Mouse (Mus musculus) heart, adult 11 months (tissue): ENCODE results near the gene Rarb.

Experiments
- DNase-seq: peaks from one replicate; pipeline ENCODE4 v3.0.0; 2022

Rarb gene

DNA sequence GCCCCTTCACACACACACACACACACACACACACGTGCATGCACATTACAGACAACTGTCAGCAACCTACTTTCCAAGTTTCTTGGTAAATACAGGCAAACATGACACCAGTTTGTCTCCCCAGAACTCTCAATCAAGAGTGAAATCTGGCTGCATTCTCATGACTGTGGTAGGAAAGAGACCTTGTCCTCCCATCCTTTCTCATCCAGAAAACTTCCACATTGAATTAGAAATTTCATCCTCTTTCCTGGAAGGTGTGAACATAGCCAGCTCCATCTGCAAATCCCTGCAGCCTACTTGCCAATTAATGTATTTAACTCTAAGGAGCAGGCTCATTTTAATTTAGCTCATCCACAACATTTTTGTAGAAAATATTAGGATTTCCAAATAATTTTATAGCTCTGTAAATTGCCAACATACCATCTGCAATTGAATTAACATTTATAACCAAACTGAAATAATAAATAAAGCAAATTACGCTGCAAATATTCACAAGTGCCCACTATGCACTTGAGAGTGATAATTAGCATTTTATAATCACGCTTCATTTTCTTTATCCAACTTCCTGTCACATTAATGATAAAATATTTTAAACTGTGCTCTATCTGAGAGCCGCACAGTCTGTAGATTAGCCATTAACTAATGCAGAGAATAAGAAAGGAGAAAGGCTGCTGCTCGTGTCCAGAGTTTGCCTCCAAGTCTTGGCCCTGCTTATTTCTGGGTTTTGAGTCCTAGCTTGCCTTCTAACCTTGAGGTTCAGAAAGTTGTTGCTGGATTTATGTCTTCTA lies 293.6 kb downstream of the Rarb start:
- no peak for DNase-seq

DNA sequence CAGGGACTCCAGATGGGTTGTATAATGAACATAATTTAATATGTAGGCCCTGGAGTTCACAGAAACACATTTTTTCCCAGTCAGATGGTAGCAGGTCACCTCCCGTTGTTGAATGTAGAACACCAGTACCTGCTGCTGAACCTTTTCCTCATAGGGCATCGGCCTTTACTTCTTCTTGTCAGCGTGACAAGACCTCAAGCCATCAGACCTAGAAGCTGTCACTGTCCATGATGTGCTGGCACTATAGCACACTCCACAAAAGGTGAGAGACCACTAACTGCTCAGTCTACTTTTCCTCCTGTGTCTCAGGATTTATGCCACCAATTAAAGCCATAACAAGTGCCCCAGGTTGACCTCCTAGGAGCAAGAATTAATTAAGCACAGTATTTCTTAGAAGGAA lies 296.1 kb downstream of the Rarb start:
- peak; percentile 72 for DNase-seq

DNA sequence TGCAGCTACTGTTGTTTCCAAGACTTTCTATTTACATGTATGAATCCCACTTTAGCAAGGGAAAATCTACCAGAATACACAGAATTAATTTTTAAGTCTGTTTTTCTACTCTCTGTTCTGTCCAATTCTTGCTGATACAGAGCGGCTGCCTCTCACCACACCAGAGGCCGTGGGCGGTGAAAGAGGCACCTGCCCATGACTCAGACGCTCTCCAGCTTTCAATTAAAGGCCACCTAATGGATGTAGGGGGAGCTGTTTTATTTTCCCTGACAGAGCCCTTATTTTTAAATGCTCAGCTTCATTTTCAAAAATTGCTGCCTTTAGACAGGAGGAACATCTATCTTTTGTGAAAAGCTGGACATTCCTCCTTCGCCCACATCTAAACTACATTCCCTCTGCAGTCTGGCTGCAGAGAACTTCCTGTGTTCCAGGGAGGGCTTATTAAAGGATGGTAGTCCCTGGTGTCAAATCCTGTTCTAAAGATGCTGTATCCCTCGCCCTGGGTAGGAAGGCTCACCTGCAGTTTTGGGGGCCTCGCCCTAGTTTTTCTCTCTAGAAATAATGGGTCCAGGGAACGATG lies 299.3 kb downstream of the Rarb start:
- DNase-seq, result peak; percentile 66

DNA sequence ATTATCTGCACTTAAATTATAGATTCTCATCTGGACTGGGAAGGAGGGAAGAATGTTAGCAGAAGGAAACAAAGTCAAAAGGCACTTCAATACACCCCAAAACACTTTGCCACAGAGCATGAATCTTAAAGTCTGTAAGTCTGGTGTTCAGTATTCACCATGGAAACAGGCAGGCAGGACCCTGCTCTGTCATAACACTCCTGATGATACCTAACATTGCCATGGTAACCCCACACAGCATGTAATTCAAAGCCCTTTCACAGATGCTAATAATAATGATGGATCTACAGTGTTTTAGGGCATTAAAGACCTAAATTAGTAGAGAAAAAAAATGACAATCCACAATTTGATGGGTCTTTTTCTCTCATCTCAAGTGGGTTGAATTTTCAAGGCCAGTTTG lies 301.0 kb downstream of the Rarb start:
- DNase-seq, result peak; percentile 16

DNA sequence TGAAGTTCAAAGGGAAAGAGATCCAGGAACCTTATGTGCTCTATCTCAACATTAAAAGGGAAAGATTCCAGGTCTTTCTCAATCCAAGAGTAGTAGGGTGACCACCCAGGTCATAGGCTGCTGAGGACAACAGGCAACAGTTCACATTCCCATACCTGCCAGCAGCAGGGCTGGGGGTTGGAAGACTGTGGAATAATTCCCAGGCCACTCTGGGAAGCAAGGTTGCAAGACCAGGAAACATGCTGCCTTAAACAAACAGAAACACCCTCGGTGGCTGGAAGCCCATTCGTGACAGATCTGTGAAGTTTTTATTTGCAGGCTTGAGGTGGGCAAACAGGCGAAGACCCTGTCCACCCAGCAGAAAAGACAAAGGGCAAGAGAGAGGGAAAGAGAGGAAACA lies 303.2 kb downstream of the Rarb start:
- peak; percentile 90 for DNase-seq

DNA sequence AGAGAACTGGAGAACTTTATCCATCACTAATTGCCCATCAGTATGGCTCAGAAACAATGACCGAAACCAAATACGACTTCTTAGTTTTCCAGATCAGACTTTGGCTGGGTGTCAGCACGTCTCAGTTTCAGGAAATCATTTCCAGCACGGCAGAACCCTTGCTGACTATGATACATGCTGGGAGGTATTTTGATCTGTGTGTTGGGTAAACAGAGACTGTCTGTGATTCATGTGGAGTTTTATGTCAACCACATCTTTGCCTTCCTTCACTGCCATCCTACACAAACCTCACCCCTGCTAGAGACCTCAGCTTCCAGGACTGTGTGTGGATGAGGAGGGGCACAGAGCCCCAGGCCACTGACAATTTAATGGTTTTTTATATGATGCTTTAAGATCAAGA lies 308.4 kb downstream of the Rarb start:
- DNase-seq, result peak; percentile 50

DNA sequence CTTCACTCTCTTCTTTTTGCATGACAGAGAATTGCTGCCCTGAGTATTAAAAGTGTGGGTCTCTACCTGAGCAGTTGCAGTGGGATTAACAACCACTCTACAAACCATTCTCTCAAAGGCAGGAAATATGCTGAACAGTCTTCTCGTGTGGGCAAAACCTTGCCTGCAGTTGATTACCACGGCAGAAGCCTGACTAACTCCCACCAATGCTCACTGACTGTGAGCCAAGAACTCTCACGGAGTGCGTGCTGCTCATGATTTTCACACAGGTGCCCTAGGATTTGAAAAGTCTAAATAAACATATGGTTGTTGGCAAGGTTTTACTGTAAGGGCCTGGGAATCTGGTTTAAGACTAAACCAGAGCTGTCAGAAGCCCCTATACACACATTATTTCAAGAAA lies 309.1 kb downstream of the Rarb start:
- DNase-seq, result peak; percentile 58

DNA sequence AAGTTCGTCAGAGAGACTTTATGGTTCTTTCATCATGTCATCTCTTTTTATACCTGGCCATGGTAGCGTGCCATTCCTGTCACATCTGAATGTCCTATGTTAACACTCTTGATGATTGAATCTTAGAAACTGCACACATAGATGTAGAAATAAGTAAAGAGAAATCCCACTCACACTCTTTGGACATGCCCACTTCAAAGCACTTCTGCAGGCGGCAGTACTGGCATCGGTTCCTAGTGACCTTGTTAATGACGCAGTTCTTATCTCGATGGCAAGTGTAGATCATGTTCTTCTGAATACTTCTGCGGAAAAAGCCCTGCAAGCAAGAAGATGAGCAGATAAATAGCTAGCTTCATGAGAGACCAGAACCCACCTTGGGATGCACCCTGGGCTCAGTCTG lies 310.2 kb downstream of the Rarb start:
- DNase-seq, result peak; percentile 43

DNA sequence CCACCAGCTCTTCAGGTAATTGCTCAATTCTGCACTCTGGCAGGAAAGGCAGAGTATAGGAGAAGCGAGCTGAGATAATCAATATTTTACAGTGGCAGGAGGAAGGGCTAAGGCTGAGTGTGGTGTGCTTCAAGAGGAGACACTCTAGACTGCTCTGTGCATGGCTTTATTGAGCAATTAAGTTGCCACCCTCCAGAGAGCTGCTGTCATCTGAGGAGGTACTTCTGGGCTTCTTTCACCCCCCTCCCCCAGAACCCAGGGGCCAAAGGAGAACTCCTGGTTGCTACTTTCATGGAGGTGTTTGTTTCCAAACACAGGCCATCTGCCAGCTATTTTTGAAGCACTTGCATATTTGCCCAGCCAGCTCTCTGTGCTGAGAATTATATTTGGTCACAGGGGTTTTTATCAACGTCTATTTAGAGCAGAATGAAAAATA lies 321.7 kb downstream of the Rarb start:
- DNase-seq, result peak; percentile 96

DNA sequence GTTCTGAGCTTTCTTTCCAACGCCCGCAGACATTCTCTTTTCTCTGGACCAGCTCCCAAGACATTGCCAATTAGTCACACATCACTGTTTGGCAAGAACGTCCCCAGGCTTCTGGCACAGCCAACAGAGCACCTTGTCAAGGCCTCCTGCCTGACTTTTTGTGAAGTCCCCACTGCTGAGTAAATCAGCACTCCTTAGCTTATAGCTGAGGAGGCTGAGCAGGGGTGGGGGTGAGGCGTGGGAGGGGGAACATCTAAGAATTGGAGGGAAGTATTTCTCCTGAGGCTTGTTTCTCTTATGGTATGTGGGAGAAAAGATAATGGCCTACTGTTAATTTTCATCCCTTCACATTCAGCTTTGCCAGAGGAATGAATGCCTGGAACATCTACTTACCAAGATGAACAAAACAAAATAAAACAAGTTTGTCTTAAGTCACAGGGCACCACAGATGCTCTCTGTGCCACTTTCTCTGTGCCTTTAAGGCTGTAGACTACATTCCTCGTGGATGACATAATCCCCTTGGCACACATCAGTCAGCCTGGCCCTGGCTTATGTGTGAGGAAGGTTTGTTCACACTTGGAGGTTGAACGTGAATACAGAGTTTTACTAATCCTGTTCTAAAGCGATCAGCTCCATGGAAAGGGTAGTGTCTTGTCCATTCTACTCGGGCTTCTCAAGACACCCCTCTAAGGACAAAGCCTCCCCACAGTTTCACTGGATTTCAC lies 335.1 kb downstream of the Rarb start:
- peak; percentile 84 for DNase-seq

DNA sequence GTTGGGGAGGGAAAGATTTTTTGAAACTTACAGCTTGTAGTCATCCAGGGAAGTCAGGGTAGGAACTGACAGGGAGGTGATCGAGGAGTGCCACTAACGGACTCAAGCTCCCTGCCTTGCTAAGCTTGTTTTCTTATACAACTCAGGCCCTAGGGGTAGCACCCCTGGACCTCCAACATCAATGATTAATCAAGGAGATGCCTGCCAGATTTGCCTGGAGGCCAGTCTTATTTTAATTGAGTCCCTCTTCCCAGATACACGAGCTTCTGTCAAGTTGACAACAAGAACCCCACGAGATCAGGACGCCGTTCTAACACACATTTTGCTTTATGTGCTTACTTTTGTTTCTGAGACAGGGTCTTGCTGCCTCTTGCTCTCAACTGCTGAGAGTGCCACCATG lies 338.3 kb downstream of the Rarb start:
- peak; percentile 79 for DNase-seq

DNA sequence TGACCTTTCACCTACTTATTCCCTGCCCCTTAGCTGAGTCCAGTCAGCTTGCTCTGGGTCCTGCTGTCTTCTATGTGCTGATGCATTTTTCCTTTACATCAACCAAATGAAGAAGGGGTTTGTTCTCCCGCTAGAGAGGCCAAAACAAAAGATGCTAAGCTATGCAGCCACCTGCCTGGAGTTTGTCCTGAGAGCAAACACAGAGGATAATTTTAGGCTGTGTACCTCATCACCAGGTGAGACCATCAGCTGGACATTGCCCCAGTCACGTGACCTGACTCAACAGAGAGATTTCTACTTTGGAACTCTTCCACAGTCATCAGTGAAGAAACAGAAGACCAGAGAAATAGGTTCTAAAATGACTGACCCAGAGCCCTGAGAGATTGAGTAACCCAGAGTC lies 339.4 kb downstream of the Rarb start:
- peak; percentile 35 for DNase-seq

DNA sequence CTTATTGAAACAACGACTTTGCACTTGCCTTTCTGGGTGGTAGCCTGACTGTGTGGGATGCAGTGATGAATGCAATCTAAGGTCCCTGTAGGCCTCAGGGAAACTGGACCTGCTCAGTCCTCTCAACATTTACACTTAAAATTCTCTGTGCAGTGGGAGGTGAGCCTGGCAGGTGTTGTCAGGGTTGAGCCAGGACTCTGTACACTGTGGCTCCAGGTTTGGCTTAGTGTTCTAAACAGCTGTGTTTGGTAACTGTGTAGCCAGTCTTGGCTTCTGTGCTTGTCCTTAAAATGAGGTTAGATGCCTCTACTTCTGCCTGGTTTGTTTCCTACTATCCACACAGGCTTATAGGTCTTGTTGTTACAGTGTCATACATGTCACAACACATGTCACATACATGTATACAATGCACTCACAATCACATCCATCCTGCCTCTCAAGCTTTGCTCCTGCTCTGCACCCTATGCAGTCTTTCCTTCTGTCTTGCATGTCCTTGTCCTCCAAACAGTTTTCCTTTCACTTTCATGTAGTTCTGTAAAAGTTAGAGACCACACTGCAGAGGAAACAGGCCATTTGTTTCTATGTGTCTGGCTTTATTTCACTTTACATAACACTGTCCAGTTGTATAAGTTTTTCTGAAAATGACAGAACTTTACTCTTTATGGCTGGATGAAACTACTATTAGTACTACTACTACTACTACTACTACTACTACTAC lies 340.2 kb downstream of the Rarb start:
- DNase-seq, result peak; percentile 81

DNA sequence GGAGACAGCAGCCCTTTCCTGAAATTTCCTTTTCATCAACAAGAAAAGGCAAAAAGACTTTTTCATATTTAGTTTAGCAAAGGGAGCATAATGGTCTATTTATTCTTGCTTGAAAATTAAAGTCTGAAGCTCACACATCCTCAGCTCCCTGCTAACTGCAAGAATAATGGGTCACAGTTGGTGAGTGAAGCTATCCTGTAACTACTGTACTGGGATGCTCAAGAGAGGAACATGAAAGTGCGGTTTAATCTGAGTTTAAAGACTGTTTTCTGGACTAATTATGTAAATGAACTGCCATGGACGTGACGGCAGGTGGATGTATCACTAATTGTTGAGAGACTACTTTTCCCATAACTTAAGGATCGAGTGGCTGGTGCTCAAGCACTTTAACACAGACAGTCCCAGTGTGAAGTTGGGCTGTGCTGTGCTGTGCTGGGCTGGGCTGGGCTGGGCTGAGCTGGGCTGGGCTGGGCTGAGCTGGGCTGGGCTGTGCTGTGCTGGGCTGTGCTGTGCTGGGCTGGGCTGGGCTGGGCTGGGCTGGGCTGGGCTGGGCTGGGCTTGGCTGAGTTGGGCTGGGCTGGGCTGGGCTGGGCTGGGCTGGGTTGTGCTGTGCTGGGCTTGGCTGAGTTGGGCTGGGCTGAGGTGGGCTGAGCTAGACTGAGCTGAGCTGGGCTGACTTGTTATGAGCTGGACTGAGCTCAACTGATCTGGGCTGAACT lies 370.5 kb downstream of the Rarb start:
- DNase-seq, result peak; percentile 68

DNA sequence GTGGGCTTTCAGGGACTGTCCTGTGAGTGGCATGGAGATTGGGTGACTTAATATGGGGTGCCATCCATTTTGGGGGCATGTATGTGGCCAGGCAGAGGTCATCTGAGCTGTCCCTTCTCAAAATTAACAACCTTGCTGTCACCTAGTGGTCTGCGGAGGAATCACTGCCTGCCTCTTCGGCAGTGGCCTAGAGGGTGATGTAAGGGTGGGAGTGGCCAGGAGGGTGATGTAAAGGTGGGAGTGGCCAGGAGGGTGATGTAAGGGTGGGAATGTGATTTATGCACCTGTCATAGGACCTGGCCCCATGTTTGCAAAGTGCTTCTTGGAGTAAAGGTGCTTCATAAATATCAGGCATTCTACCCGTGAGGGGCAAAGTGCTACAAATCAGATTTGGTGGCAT lies 371.4 kb downstream of the Rarb start:
- DNase-seq, result no peak

DNA sequence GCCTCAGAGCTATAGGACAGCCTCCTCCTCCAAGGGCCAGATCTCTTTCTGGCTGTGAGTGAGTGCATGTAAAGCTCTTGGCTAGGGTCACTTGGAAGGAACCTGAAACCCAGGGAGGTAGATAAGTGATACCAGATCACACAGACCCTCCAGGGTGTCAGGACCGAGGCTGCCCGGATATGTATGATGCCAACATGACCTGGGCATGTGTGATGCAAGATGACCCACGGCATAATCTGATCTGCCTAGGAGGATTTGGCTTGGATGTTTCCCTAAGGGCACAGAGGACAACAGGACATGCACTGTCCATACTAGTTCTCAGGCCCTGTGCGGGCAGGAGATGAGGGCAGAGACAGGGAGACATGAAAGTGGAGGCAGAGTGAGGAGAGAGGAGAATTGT lies 374.1 kb downstream of the Rarb start:
- DNase-seq, result peak; percentile 72

DNA sequence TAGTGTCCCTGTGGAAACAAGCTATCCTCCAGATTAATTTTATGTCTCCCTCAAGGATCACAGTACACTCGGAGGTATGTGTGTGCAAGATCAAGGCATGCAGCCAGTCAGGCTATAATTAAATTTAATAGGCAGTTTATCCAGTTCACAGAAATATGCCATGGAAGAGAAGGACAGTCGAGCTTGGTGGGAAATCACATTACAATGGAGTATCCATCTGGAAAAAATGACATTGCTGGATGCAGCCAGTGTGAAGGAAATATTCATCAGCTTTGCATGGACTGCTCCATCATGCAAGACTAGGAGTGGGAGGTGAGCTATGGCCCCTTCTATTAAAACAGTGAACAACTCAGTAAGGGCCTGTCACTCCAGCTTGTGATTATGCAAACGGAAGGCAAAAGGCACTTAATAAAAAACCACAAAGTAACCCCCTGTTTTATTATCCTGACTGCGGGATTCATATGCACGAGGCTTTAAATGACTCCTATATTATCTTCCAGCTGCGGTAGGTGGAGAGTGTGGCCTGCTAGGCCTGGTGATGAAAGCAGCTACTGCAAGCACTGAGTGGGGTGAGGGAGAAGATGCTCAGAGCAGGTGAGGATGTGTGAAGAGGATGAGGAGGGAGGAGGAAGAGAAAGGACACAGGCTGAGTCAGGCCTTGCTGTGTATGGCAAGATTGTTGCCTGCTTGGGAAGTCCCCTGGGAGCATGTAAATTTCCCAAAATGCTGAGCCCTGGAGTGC lies 379.4 kb downstream of the Rarb start:
- DNase-seq, result peak; percentile 70

DNA sequence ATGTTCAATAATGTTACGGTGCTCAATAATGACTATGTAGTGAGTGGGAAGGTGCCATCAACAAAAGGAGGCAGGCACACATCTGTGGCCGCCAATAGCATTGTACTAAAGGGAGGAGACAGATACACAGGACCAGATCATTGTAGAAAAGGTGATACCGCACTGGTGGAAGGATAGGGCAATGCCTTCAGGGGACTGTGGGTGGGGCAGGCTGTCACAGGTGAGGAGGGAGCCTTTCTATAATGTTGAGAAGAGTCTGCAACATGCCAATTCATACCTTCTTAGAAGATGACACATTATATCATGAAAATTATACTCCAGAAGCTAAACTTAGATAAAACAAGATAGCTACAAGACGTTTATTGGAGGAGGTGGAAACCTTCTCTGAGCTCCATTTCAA lies 381.6 kb downstream of the Rarb start:
- DNase-seq, result peak; percentile 83

DNA sequence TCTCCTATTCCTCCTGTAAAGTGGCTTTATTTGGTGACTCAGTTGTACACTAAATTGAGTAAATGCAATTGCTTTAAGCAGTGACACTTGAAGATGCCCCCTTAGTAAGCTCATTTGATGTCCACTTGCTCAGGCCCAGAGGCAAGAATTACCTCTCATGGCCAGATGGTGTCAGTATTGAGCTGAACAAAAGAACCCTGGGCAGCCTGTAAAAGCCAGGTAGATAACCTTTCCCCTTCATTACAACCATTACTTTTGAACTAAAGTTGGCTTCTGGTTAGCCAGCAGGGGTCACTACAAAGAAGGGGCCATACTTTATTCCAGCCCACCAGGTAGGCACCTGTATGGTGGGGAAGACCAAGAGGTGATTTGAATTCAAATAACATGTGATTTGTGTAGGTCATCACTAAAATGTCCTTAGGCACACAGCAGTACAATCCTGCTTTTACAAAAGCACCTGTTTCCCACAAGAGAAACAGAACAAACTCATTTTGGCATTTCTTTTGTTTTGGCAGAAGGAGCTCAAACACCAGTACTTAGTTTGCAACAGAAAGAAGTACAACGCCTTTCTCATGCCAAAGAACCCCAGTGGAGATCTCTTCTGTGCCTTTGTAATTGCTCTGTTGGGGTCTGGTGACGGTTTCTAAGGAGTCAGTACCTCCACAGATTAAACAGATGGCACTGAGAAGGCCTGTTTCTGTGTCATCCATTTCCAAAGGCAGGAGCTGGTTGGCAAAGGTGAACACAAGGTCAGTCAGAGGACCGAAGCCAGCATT lies 384.4 kb downstream of the Rarb start:
- DNase-seq, result peak; percentile 89

DNA sequence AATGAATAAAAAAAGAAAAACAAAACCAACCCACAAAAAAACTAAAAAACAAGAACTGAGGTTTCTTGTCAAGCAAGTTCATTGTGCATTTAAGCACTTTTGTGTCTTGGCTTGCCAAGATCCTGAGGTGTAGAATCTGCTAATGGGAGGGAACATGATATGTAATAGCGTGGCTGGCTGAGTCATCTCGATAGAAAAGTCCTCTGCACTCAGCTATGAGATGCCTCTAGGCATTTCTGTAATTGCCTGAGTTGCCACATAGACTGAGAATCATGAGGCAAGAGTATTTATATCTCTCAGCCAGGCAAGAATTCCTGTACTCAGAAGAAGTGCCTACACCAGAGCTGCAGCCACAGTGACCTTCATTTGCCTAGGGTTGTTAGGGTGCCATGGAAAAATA lies 385.8 kb downstream of the Rarb start:
- no peak for DNase-seq

DNA sequence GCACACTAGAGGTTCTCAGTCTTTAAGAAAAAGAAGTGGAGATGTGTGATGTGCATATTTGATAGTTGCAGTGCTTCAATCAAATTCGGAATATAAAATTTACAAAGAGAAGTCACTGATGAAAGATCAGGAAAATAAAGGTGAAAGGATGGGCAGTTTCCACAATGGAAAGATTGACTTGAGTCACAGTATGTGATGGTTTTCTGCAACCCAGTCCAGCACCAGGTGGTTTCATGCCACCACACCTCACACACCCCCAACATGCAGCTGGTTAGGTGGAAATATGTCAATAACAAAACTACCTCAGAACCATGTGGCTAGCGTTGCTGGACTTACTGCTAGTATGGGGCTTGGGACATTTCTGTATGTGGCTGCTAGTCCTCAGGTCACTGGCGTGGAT lies 386.4 kb downstream of the Rarb start:
- no peak for DNase-seq
